Mouse (Mus musculus): ENCODE data around the gene Tfam. TPM values are rescaled to one million over a fixed set of nuclear protein-coding genes. Genes with fewer than 3 reads are reported as not detected.

The Tfam gene
- total and polyA plus RNA-seq, 2 experiments, result 10.4 to 19.6 TPM

- H3K27me3 ChIP-seq (ENCODE audit: control insufficient read depth, insufficient read depth, low read length), result no peaks in the 10 kb centered on the region
- H3K9ac ChIP-seq (ENCODE audit: low read depth, low read length), result no peak overlapping the region
- H3K79me2 ChIP-seq (ENCODE audit: control insufficient read depth, insufficient read depth, low read length), result no peaks in the 10 kb centered on the region
- no peak for DNase-seq (ENCODE audit: extremely low read depth, low read depth, low spot score)
- no peak overlapping the region for H3K4me3 ChIP-seq (ENCODE audit: insufficient read depth, low read depth, low read length)
- WGBS, result 83% methylated on average over 4 of the region's 4 CpGs
- H3K4me1 ChIP-seq (ENCODE audit: control insufficient read depth, insufficient read depth, low read length), result peaks cover 5% of the 10 kb centered on the region; the same call in 1 of the 2 replicates
- peaks cover 4% of the 10 kb centered on the region; the same call in 1 of the 2 replicates for H3K36me3 ChIP-seq (ENCODE audit: control insufficient read depth, insufficient read depth, low read length)
- TF ChIP-seq CTCF (IDR thresholded peaks at IDR 0.05; ENCODE audit: low read depth, low read length) (no peak), POLR2A (IDR thresholded peaks at IDR 0.05; ENCODE audit: extremely low read depth, insufficient read depth, low read length) (no peak)
- no peak overlapping the region for H3K27ac ChIP-seq (replicated peaks; ENCODE audit: insufficient read depth, low read depth, low read length)
These were observed 15.1 kb upstream of the Tfam start for GRCm38 (mm10) chr10:71253147-71253546.

- WGBS, result 41% methylated on average over 5 of the region's 5 CpGs
- H3K36me3 ChIP-seq (ENCODE audit: control insufficient read depth, insufficient read depth, low read length), result peaks cover 4% of the 10 kb centered on the region; the same call in 1 of the 2 replicates
These were observed 14.3 kb upstream of the Tfam start for GRCm38 (mm10) chr10:71252421-71252820.

GRCm38 (mm10) chr10:71251846-71252245 is 13.8 kb upstream of the Tfam start:
- Histone ChIP-seq H3K4me3 (ENCODE audit: insufficient read depth, low read depth, low read length) (no peak overlapping the region), H3K4me1 (ENCODE audit: control insufficient read depth, insufficient read depth, low read length) (peaks cover 5% of the 10 kb centered on the region; the same call in 1 of the 2 replicates), H3K9ac (ENCODE audit: low read depth, low read length) (no peak overlapping the region), H3K27me3 (ENCODE audit: control insufficient read depth, insufficient read depth, low read length) (no peaks in the 10 kb centered on the region), H3K27ac (replicated peaks; ENCODE audit: insufficient read depth, low read depth, low read length) (no peak overlapping the region), H3K36me3 (ENCODE audit: control insufficient read depth, insufficient read depth, low read length) (peaks cover 4% of the 10 kb centered on the region; the same call in 1 of the 2 replicates), H3K79me2 (ENCODE audit: control insufficient read depth, insufficient read depth, low read length) (no peaks in the 10 kb centered on the region)
- peak; percentile 90 for DNase-seq (ENCODE audit: extremely low read depth, low read depth, low spot score)
- TF ChIP-seq CTCF (IDR thresholded peaks at IDR 0.05; ENCODE audit: low read depth, low read length) (no peak), POLR2A (IDR thresholded peaks at IDR 0.05; ENCODE audit: extremely low read depth, insufficient read depth, low read length) (no peak)
- 22% methylated on average over 5 of the region's 5 CpGs for WGBS

More at GRCm38 (mm10) chr10:71252421-71252820, 14.3 kb upstream of the Tfam start:
- TF ChIP-seq CTCF (IDR thresholded peaks at IDR 0.05; ENCODE audit: low read depth, low read length) (no peak), POLR2A (IDR thresholded peaks at IDR 0.05; ENCODE audit: extremely low read depth, insufficient read depth, low read length) (no peak)
- peak; percentile 82 for DNase-seq (ENCODE audit: extremely low read depth, low read depth, low spot score)
- no peak overlapping the region for H3K4me3 ChIP-seq (ENCODE audit: insufficient read depth, low read depth, low read length)
- H3K79me2 ChIP-seq (ENCODE audit: control insufficient read depth, insufficient read depth, low read length), result no peaks in the 10 kb centered on the region
- H3K9ac ChIP-seq (ENCODE audit: low read depth, low read length), result no peak overlapping the region
- H3K27ac ChIP-seq (replicated peaks; ENCODE audit: insufficient read depth, low read depth, low read length), result 0 out of 2 replicates have a peak overlapping the region, but pooled peaks have one; percentile 48
- no peaks in the 10 kb centered on the region for H3K27me3 ChIP-seq (ENCODE audit: control insufficient read depth, insufficient read depth, low read length)
- peaks cover 5% of the 10 kb centered on the region; the same call in 1 of the 2 replicates for H3K4me1 ChIP-seq (ENCODE audit: control insufficient read depth, insufficient read depth, low read length)

DNA sequence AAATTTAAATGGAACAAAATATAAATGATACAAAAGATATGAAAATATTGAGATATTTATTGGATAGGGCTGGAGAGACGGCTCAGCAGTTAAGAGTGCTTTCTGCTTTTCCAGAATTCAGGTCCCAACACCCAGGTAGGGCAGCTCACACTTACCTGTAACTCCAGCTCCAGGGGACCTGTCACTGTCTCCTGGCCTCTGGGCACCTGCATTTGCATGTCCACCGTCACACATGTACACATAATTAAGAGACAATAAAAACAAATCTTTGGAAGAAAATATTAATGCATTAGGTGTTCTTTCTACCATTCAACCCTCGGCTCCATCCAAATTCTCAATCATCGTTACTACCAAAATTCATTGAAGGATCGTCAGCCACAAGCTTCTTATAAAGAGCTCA is 13.2 kb upstream of the Tfam start:
- Histone ChIP-seq H3K4me1 (ENCODE audit: control insufficient read depth, insufficient read depth, low read length) (peaks cover 5% of the 10 kb centered on the region; the same call in 1 of the 2 replicates), H3K79me2 (ENCODE audit: control insufficient read depth, insufficient read depth, low read length) (no peaks in the 10 kb centered on the region), H3K36me3 (ENCODE audit: control insufficient read depth, insufficient read depth, low read length) (peaks cover 4% of the 10 kb centered on the region; the same call in 1 of the 2 replicates), H3K9ac (ENCODE audit: low read depth, low read length) (no peak overlapping the region), H3K27me3 (ENCODE audit: control insufficient read depth, insufficient read depth, low read length) (no peaks in the 10 kb centered on the region), H3K27ac (replicated peaks; ENCODE audit: insufficient read depth, low read depth, low read length) (no peak overlapping the region), H3K4me3 (ENCODE audit: insufficient read depth, low read depth, low read length) (no peak overlapping the region)
- WGBS, result 94% methylated on average over 5 of the region's 5 CpGs
- TF ChIP-seq POLR2A (IDR thresholded peaks at IDR 0.05; ENCODE audit: extremely low read depth, insufficient read depth, low read length) (no peak), CTCF (IDR thresholded peaks at IDR 0.05; ENCODE audit: low read depth, low read length) (no peak)
- DNase-seq (ENCODE audit: extremely low read depth, low read depth, low spot score), result no peak

DNA sequence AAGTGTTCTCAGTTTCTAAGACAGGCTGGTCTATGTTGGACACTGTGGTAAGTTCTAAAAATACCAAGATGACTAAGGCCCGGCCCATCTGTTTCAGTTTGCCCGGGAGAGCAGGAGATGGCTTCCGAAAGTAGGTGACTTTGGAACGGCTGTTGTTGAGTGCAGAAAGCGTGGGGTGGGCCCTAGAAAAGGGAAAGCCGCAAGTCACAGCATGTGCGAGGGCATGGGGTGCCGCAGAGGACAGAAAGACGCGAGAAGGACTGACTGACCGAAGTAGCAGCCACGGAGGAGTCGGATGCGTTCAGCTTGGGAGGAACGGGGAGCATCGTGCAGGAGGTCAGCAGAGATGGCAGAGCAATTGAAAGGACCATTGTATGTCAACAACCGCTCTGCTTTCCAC is 12.4 kb upstream of the Tfam start:
- 91% methylated on average over 17 of the region's 17 CpGs for WGBS
- no peak for DNase-seq (ENCODE audit: extremely low read depth, low read depth, low spot score)
- no peak for TF ChIP-seq POLR2A (IDR thresholded peaks at IDR 0.05; ENCODE audit: extremely low read depth, insufficient read depth, low read length)
- no peak for TF ChIP-seq CTCF (IDR thresholded peaks at IDR 0.05; ENCODE audit: low read depth, low read length)
- H3K79me2 ChIP-seq (ENCODE audit: control insufficient read depth, insufficient read depth, low read length), result no peaks in the 10 kb centered on the region
- no peak overlapping the region for H3K9ac ChIP-seq (ENCODE audit: low read depth, low read length)
- H3K36me3 ChIP-seq (ENCODE audit: control insufficient read depth, insufficient read depth, low read length), result peaks cover 2% of the 10 kb centered on the region; the same call in 1 of the 2 replicates
- no peak overlapping the region for H3K4me3 ChIP-seq (ENCODE audit: insufficient read depth, low read depth, low read length)
- peaks cover 5% of the 10 kb centered on the region; the same call in 1 of the 2 replicates for H3K4me1 ChIP-seq (ENCODE audit: control insufficient read depth, insufficient read depth, low read length)
- H3K27ac ChIP-seq (replicated peaks; ENCODE audit: insufficient read depth, low read depth, low read length), result no peak overlapping the region
- no peaks in the 10 kb centered on the region for H3K27me3 ChIP-seq (ENCODE audit: control insufficient read depth, insufficient read depth, low read length)

All from liver, adult 2 months (tissue).